ENCODE assay signal across 1 mouse cellular context in the genomic region with DNA sequence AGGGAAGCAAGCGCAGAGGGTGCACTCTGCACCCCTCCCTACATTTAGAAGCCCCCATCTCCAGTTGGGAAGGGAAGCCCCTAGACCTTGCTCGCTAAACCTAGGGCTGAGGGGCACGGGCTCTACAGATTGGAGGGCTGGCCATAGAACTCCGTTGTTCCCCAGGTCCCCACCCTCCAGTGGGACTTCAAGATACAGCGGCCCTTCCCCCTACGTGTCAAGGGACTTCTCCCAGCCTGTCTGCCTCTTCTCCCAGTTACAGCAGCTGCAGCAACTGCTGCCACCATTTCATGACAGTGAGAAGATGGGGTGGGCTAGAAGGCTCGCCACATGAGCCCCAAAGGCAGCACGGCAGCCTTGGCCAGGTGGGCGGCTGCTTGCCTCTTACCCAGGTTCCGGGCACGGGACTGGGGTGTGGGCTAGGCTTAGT.
TF ChIP-seq lines count a peak whose summit lies in the region.

No protein-coding gene starts in this region.

TF ChIP-seq in CH12.LX, 34 proteins besides CTCF, POLR2A, EP300 and RAD21 (continued from another document):
- no peak for TF ChIP-seq MXI1 (IDR thresholded peaks at IDR 0.05; ENCODE audit: low read depth, low read length)
- no peak for TF ChIP-seq ZNF384 (IDR thresholded peaks at IDR 0.05; ENCODE audit: low read depth, low read length)
- no peak for TF ChIP-seq MAZ (IDR thresholded peaks at IDR 0.05; ENCODE audit: low read depth, low read length)
- TF ChIP-seq UBTF (IDR thresholded peaks at IDR 0.05; ENCODE audit: low read depth, low read length), result no peak
- no peak for TF ChIP-seq MAFK (IDR thresholded peaks at IDR 0.05; ENCODE audit: insufficient replicate concordance, low read length)
- no peak for TF ChIP-seq MEF2A (IDR thresholded peaks at IDR 0.05; ENCODE audit: borderline replicate concordance, low read depth, low read length)
- TF ChIP-seq ETS1 (conservative IDR thresholded peaks at IDR 0.05; ENCODE audit: low read depth, low read length), result no peak
- no peak; the same call in 1 of the 2 replicates for TF ChIP-seq CHD2 (IDR thresholded peaks at IDR 0.05; ENCODE audit: low read length)
- TF ChIP-seq HCFC1 (IDR thresholded peaks at IDR 0.05; ENCODE audit: low read depth, low read length), result no peak
- no peak for TF ChIP-seq USF2 (conservative IDR thresholded peaks at IDR 0.05; ENCODE audit: low read depth, low read length)
